Mouse (Mus musculus): Measurements from ENCODE around the gene 4933415A04Rik. TPM values are rescaled to one million over a fixed set of nuclear protein-coding genes. Genes with fewer than 3 reads are reported as not detected.
A peak's percentile ranks its signal among the peaks of the same experiment; 100 is the strongest.

Gene 4933415A04Rik
- total RNA-seq (2014; fragmentation: Nextera tagmentation) (not detected in 2 replicates), total RNA-seq (2017) (not detected in 2 replicates), polyA plus RNA-seq (2012) (not detected in 2 replicates)

DNA sequence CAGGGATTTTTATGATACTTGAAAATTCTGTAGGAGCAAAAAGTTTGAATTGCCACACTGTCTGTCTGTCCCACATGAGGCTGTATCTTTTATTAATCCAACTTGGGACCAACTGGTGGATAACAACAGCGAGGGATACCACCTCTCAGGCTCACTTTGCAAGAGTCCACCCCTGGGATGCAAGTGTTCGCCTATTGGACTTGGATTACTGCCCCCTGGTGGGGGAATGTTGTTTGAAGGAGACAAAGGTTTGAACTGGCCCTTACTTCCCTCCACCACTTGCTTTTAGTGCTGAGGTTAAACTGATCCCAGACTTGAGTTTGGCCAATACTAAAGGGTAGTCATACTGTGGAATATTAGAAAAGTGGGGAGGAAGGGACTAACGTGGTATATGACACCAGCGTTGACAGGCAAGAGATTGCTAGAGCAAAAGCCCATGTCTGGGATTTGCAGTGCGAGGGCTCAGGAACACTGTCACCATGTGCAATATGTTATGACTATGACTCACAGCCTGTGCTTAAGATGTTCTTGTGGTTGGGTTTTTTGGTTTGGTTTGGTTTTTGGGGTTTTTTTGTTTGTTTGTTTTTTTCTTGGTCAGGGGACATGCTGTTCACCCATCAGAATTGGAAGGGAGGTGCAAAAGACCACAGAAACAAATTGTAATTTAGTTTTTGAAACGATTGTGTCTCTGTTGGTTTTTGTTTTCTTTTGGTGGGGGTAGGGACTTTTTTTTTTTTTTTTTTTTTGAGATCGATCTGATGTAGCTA is at the start of gene 4933415A04Rik:
4933415A04Rik (plus strand) TSS at position 717 of the 767 bp plus-strand sequence.
- Histone ChIP-seq H3K4me1 (ENCODE audit: insufficient read depth, low read depth, low read length) (no peaks in the 10 kb centered on the region), H3K4me3 (ENCODE audit: low read depth, low read length) (no peak within 1 kb of the TSS), H3K36me3 (replicated peaks) (no peaks in the 10 kb centered on the region), H3K27me3 (ENCODE audit: insufficient read depth, low read length) (no peaks in the 10 kb centered on the region), H3K9me3 (replicated peaks) (no peaks in the 10 kb centered on the region)
- ATAC-seq (ENCODE audit: extremely low read depth, insufficient number of reproducible peaks, low FRiP score, poor library complexity, severe bottlenecking) (no peak), DNase-seq (ENCODE audit: low spot score) (no peak)
- TF ChIP-seq CTCF (IDR thresholded peaks at IDR 0.05; ENCODE audit: low read depth, low read length) = peak; percentile 19; the same call in 1 of the 2 replicates
- no peak for TF ChIP-seq GATA2 (IDR thresholded peaks at IDR 0.05; ENCODE audit: borderline replicate concordance, low read depth, low read length)

DNA sequence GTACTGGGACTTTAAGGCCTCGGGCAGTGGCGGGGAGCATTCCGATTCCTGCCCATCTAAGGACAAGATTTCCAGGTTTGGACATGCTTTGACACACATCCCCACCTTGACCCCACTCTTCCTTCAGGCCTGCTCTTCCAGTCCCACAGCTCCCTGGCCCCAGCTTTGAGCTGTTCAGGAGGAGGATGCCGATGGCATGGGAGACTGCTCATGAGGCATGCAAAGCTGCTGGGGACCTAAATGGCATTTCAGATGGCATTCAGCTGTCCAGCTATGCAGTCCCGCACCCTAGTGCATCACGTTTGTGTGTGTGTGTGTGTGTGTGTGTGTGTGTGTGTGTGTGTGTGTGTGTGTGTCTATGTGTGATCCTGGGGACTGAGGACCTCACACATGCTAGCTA is 49.8 kb upstream of the 4933415A04Rik start:
- Histone ChIP-seq H3K4me3 (ENCODE audit: low read depth, low read length) (no peak overlapping the region), H3K27me3 (ENCODE audit: insufficient read depth, low read length) (0 out of 2 replicates have a peak, but pooled peaks cover 3% of the 10 kb centered on the region), H3K36me3 (replicated peaks) (no peaks in the 10 kb centered on the region), H3K4me1 (ENCODE audit: insufficient read depth, low read depth, low read length) (no peaks in the 10 kb centered on the region), H3K9me3 (replicated peaks) (no peaks in the 10 kb centered on the region)
- DNase-seq (ENCODE audit: low spot score) (no peak), ATAC-seq (ENCODE audit: extremely low read depth, insufficient number of reproducible peaks, low FRiP score, poor library complexity, severe bottlenecking) (no peak)
- TF ChIP-seq POLR2AphosphoS5 (IDR thresholded peaks at IDR 0.05; ENCODE audit: insufficient replicate concordance, low read depth, low read length) (no peak), TAL1 (conservative IDR thresholded peaks at IDR 0.05; ENCODE audit: low read depth, low read length) (no peak), GATA1 (IDR thresholded peaks at IDR 0.05; ENCODE audit: borderline replicate concordance, low read length) (no peak), GATA2 (IDR thresholded peaks at IDR 0.05; ENCODE audit: borderline replicate concordance, low read depth, low read length) (no peak), CTCF (IDR thresholded peaks at IDR 0.05; ENCODE audit: low read depth, low read length) (no peak)

GRCm38 (mm10) chr11:43539863-43540262 is 47.0 kb upstream of the 4933415A04Rik start:
- no peaks in the 10 kb centered on the region for H3K9me3 ChIP-seq (replicated peaks)
- H3K4me1 ChIP-seq (ENCODE audit: insufficient read depth, low read depth, low read length) = no peaks in the 10 kb centered on the region
- TF ChIP-seq CTCF (IDR thresholded peaks at IDR 0.05; ENCODE audit: low read depth, low read length) (no peak), GATA1 (IDR thresholded peaks at IDR 0.05; ENCODE audit: borderline replicate concordance, low read length) (no peak), TAL1 (conservative IDR thresholded peaks at IDR 0.05; ENCODE audit: low read depth, low read length) (no peak), GATA2 (IDR thresholded peaks at IDR 0.05; ENCODE audit: borderline replicate concordance, low read depth, low read length) (no peak), POLR2AphosphoS5 (IDR thresholded peaks at IDR 0.05; ENCODE audit: insufficient replicate concordance, low read depth, low read length) (no peak)
- DNase-seq (ENCODE audit: low spot score) (no peak), ATAC-seq (ENCODE audit: extremely low read depth, insufficient number of reproducible peaks, low FRiP score, poor library complexity, severe bottlenecking) (no peak)
- 0 out of 2 replicates have a peak, but pooled peaks cover 3% of the 10 kb centered on the region for H3K27me3 ChIP-seq (ENCODE audit: insufficient read depth, low read length)
- H3K36me3 ChIP-seq (replicated peaks) = no peaks in the 10 kb centered on the region
- H3K4me3 ChIP-seq (ENCODE audit: low read depth, low read length) = no peak overlapping the region

GRCm38 (mm10) chr11:43543711-43544466 is 43.0 kb upstream of the 4933415A04Rik start:
- TF ChIP-seq TAL1 (conservative IDR thresholded peaks at IDR 0.05; ENCODE audit: low read depth, low read length) = no peak
- no peak for TF ChIP-seq GATA1 (IDR thresholded peaks at IDR 0.05; ENCODE audit: borderline replicate concordance, low read length)
- TF ChIP-seq CTCF (IDR thresholded peaks at IDR 0.05; ENCODE audit: low read depth, low read length) = no peak
- TF ChIP-seq POLR2AphosphoS5 (IDR thresholded peaks at IDR 0.05; ENCODE audit: insufficient replicate concordance, low read depth, low read length) = no peak
- no peak for TF ChIP-seq GATA2 (IDR thresholded peaks at IDR 0.05; ENCODE audit: borderline replicate concordance, low read depth, low read length)
- Histone ChIP-seq H3K4me3 (ENCODE audit: low read depth, low read length) (no peak overlapping the region), H3K36me3 (replicated peaks) (no peaks in the 10 kb centered on the region), H3K9me3 (replicated peaks) (no peaks in the 10 kb centered on the region), H3K27me3 (ENCODE audit: insufficient read depth, low read length) (no peaks in the 10 kb centered on the region; the same call in 1 of the 2 replicates), H3K4me1 (ENCODE audit: insufficient read depth, low read depth, low read length) (no peaks in the 10 kb centered on the region)
- ATAC-seq (ENCODE audit: extremely low read depth, insufficient number of reproducible peaks, low FRiP score, poor library complexity, severe bottlenecking) = no peak
- DNase-seq (ENCODE audit: low spot score) = no peak

GRCm38 (mm10) chr11:43544819-43545218 is 42.0 kb upstream of the 4933415A04Rik start:
- H3K9me3 ChIP-seq (replicated peaks) = no peaks in the 10 kb centered on the region
- TF ChIP-seq GATA1 (IDR thresholded peaks at IDR 0.05; ENCODE audit: borderline replicate concordance, low read length) = no peak
- TF ChIP-seq GATA2 (IDR thresholded peaks at IDR 0.05; ENCODE audit: borderline replicate concordance, low read depth, low read length) = no peak
- TF ChIP-seq POLR2AphosphoS5 (IDR thresholded peaks at IDR 0.05; ENCODE audit: insufficient replicate concordance, low read depth, low read length) = no peak
- no peak for TF ChIP-seq CTCF (IDR thresholded peaks at IDR 0.05; ENCODE audit: low read depth, low read length)
- TF ChIP-seq TAL1 (conservative IDR thresholded peaks at IDR 0.05; ENCODE audit: low read depth, low read length) = no peak
- no peak overlapping the region for H3K4me3 ChIP-seq (ENCODE audit: low read depth, low read length)
- no peaks in the 10 kb centered on the region; the same call in 1 of the 2 replicates for H3K27me3 ChIP-seq (ENCODE audit: insufficient read depth, low read length)
- H3K36me3 ChIP-seq (replicated peaks) = no peaks in the 10 kb centered on the region
- no peaks in the 10 kb centered on the region for H3K4me1 ChIP-seq (ENCODE audit: insufficient read depth, low read depth, low read length)
- ATAC-seq (ENCODE audit: extremely low read depth, insufficient number of reproducible peaks, low FRiP score, poor library complexity, severe bottlenecking) (no peak), DNase-seq (ENCODE audit: low spot score) (no peak)

GRCm38 (mm10) chr11:43545873-43546475 is 40.9 kb upstream of the 4933415A04Rik start:
- H3K4me1 ChIP-seq (ENCODE audit: insufficient read depth, low read depth, low read length) = no peaks in the 10 kb centered on the region
- TF ChIP-seq GATA1 (IDR thresholded peaks at IDR 0.05; ENCODE audit: borderline replicate concordance, low read length) = no peak
- TF ChIP-seq TAL1 (conservative IDR thresholded peaks at IDR 0.05; ENCODE audit: low read depth, low read length) = no peak
- TF ChIP-seq POLR2AphosphoS5 (IDR thresholded peaks at IDR 0.05; ENCODE audit: insufficient replicate concordance, low read depth, low read length) = no peak
- TF ChIP-seq GATA2 (IDR thresholded peaks at IDR 0.05; ENCODE audit: borderline replicate concordance, low read depth, low read length) = no peak
- no peak for TF ChIP-seq CTCF (IDR thresholded peaks at IDR 0.05; ENCODE audit: low read depth, low read length)
- no peak for ATAC-seq (ENCODE audit: extremely low read depth, insufficient number of reproducible peaks, low FRiP score, poor library complexity, severe bottlenecking)
- DNase-seq (ENCODE audit: low spot score) = no peak
- no peaks in the 10 kb centered on the region for H3K9me3 ChIP-seq (replicated peaks)
- H3K27me3 ChIP-seq (ENCODE audit: insufficient read depth, low read length) = no peaks in the 10 kb centered on the region; the same call in 1 of the 2 replicates
- H3K36me3 ChIP-seq (replicated peaks) = no peaks in the 10 kb centered on the region
- H3K4me3 ChIP-seq (ENCODE audit: low read depth, low read length) = no peak overlapping the region
